In the genomic region with DNA sequence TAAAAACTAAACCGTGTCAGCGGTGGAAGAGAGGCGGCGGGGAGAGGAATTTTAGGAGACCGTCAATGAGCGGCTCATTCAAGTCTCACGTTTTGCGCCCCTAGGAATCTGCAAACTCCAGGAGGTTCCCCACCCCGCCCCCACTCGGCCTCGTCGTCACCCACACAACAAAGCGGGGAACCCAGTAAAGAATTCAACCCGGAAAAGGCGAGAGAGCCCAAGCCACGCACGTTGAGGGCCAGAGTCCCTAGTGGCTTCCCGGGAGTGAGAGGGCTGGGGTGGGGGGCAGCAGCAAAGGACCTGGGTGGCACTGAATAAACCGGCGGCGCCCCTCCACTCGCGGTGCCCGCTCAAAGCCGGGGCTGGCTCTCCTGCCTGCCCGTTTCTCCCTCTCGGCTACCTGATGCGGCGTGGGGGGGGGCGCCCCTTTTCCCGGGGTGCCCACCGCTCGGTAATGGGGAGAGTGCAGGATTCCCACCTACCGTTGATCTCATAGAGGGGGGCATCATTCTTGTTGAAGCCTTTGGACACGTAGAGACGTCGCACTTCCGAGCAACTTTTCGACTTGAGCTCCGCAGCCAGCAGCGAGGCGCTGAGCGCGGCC, we compare ENCODE assay signal across 9 mouse cellular contexts. TPM values are rescaled to one million over a fixed set of nuclear protein-coding genes. Genes with fewer than 3 reads are reported as not detected.
A peak's percentile ranks its signal among the peaks of the same experiment; 100 is the strongest.
DNase-seq lines count a peak whose midpoint lies in the region; ATAC-seq and TF ChIP-seq lines count a peak whose summit lies in the region.
"Had no signal": no experiment of that assay in that cellular context is flagged by ENCODE, and none has a peak within 500 bp of the region (broad histone marks: within the 10 kb centered on the region; RNA-seq: fewer than 3 reads in every experiment).

No protein-coding gene starts in this region.

- TF ChIP-seq CTCF in kidney, adult 2 months (conservative IDR thresholded peaks at IDR 0.05; ENCODE audit: insufficient read depth, insufficient read length, low read depth, low read length): no peak
- no peak for TF ChIP-seq CTCF in bone marrow, adult 2 months (IDR thresholded peaks at IDR 0.05; ENCODE audit: control insufficient read depth, insufficient read depth, low read length)

- peak overlapping the region; percentile 78 for H3K9ac ChIP-seq in heart, embryonic 11.5 days (ENCODE audit: low read depth, low read length)
- H3K9ac ChIP-seq in midbrain, embryonic 15.5 days: peak overlapping the region; percentile 41

- peak overlapping the region; percentile 73 for H3K4me2 ChIP-seq in heart, embryonic 11.5 days
- peak overlapping the region; percentile 82 for H3K4me2 ChIP-seq in midbrain, embryonic 15.5 days

- WGBS in kidney, adult 2 months: under 1% methylated on average over 42 of the region's 44 CpGs
- 12% methylated on average over 39 of the region's 44 CpGs for WGBS in bone marrow, adult 2 months
- WGBS in heart, embryonic 11.5 days (ENCODE audit: insufficient replicate concordance): 25% methylated on average over 42 of the region's 44 CpGs
- 18% methylated on average over 43 of the region's 44 CpGs for WGBS in midbrain, embryonic 15.5 days

- H3K36me3 ChIP-seq in kidney, adult 2 months (ENCODE audit: control insufficient read depth, insufficient read depth, low read length): no peaks in the 10 kb centered on the region
- no peaks in the 10 kb centered on the region for H3K36me3 ChIP-seq in heart, embryonic 11.5 days (ENCODE audit: control insufficient read depth, insufficient read depth, low read length)
- H3K36me3 ChIP-seq in midbrain, embryonic 15.5 days (replicated peaks): no peaks in the 10 kb centered on the region

- no peaks in the 10 kb centered on the region; the same call in 1 of the 2 replicates for H3K27me3 ChIP-seq in kidney, adult 2 months (replicated peaks; ENCODE audit: control insufficient read depth, insufficient read depth, low read length)
- peaks cover 3% of the 10 kb centered on the region; the same call in 1 of the 2 replicates for H3K27me3 ChIP-seq in heart, embryonic 11.5 days (ENCODE audit: control insufficient read depth, insufficient read depth, low read length)
- peaks cover 2% of the 10 kb centered on the region for H3K27me3 ChIP-seq in midbrain, embryonic 15.5 days (replicated peaks)

- no peak for TF ChIP-seq POLR2A in kidney, adult 2 months (IDR thresholded peaks at IDR 0.05; ENCODE audit: low read depth, low read length)
- TF ChIP-seq POLR2A in bone marrow, adult 2 months (IDR thresholded peaks at IDR 0.05; ENCODE audit: borderline replicate concordance, control insufficient read depth, low read depth, low read length): no peak

- H3K9me3 ChIP-seq in heart, embryonic 11.5 days (replicated peaks; ENCODE audit: control insufficient read depth, low read length): no peaks in the 10 kb centered on the region
- H3K9me3 ChIP-seq in midbrain, embryonic 15.5 days: no peaks in the 10 kb centered on the region

- ATAC-seq in heart, embryonic 11.5 days (replicated peaks; ENCODE audit: insufficient number of reproducible peaks, low FRiP score, low TSS enrichment): no peak
- ATAC-seq in midbrain, embryonic 15.5 days (replicated peaks): peak; percentile 30

- H3K4me1 ChIP-seq in kidney, adult 2 months (ENCODE audit: control insufficient read depth, insufficient read depth, low read length): peaks cover 2% of the 10 kb centered on the region; the same call in 1 of the 2 replicates
- H3K4me1 ChIP-seq in bone marrow, adult 2 months (ENCODE audit: control insufficient read depth, insufficient read depth, low read length): no peaks in the 10 kb centered on the region
- H3K4me1 ChIP-seq in heart, embryonic 11.5 days (ENCODE audit: control insufficient read depth, insufficient read depth, low read length): no peaks in the 10 kb centered on the region
- H3K4me1 ChIP-seq in midbrain, embryonic 15.5 days: peaks cover 7% of the 10 kb centered on the region

- no peak for DNase-seq in kidney, adult 2 months
- no peak for DNase-seq in kidney, adult 8-10 months
- peak; percentile 40 to 59 for DNase-seq in kidney, postnatal 4 days
- DNase-seq in frontal cortex, postnatal 25 days (ENCODE audit: low spot score in 2 of 2): no peak
- no peak for DNase-seq in right cerebral cortex, adult 18-20 months

- H3K4me3 ChIP-seq in kidney, adult 2 months (ENCODE audit: insufficient read depth, low read depth, low read length): peak overlapping the region; percentile 100
- H3K4me3 ChIP-seq in bone marrow, adult 2 months (replicated peaks; ENCODE audit: control insufficient read depth, low read depth, low read length): peak overlapping the region; percentile 61
- H3K4me3 ChIP-seq in heart, embryonic 11.5 days (ENCODE audit: low read depth, low read length): peak overlapping the region; percentile 63
- H3K4me3 ChIP-seq in midbrain, embryonic 15.5 days: peak overlapping the region; percentile 53

- H3K27ac ChIP-seq in kidney, adult 2 months (ENCODE audit: insufficient read depth, low read depth, low read length): peak overlapping the region; percentile 99
- H3K27ac ChIP-seq in bone marrow, adult 2 months (ENCODE audit: control insufficient read depth, insufficient read depth, low read depth, low read length, poor library complexity): no peak overlapping the region
- peak overlapping the region; percentile 68 for H3K27ac ChIP-seq in heart, embryonic 11.5 days (ENCODE audit: low read depth, low read length)
- H3K27ac ChIP-seq in midbrain, embryonic 15.5 days: no peak overlapping the region
- H3K27ac ChIP-seq: macrophage had no signal

RNA-seq across cellular contexts. Expression of a gene that starts 0.8 kb away (rescaled TPM):
- polyA plus RNA-seq in kidney, adult 2 months (2012; rRNA removed): 97.7 and 98.0 TPM in 2 replicates
- polyA plus RNA-seq in bone marrow, adult 2 months (2011; ENCODE audit: insufficient read depth, insufficient read length, low replicate concordance, missing spikeins): 2.8 and 4.3 TPM in 2 replicates
- polyA plus RNA-seq in heart, embryonic 11.5 days (2014; fragmentation: Nextera tagmentation; extraction: Ambion mirVana): 37.2 and 51.9 TPM in 2 replicates
- 9.6 and 11.3 TPM in 2 replicates for polyA plus RNA-seq in midbrain, embryonic 15.5 days (2015; fragmentation: Nextera tagmentation; extraction: Ambion mirVana)
- polyA plus RNA-seq: macrophage had no signal

Comparison
In these comparisons a context has a peak if more than half of its experiments do, and no peak if none do; other contexts are left out.
1. DNase-seq: peak in kidney, postnatal 4 days (2 of 2); none in kidney, adult 2 months (single experiment), kidney, adult 8-10 months (0 of 2), frontal cortex, postnatal 25 days (0 of 2) and right cerebral cortex, adult 18-20 months (single experiment).
2. H3K27ac ChIP-seq: peak in kidney, adult 2 months (single experiment) and heart, embryonic 11.5 days (single experiment); none in bone marrow, adult 2 months (single experiment) and midbrain, embryonic 15.5 days (single experiment).
3. Peak in every context shown above with its lines, with median percentiles within 50 percentile points of each other: H3K4me3 ChIP-seq.